Comparison of ENCODE assay signal across 16 mouse cellular contexts in the genomic region with DNA sequence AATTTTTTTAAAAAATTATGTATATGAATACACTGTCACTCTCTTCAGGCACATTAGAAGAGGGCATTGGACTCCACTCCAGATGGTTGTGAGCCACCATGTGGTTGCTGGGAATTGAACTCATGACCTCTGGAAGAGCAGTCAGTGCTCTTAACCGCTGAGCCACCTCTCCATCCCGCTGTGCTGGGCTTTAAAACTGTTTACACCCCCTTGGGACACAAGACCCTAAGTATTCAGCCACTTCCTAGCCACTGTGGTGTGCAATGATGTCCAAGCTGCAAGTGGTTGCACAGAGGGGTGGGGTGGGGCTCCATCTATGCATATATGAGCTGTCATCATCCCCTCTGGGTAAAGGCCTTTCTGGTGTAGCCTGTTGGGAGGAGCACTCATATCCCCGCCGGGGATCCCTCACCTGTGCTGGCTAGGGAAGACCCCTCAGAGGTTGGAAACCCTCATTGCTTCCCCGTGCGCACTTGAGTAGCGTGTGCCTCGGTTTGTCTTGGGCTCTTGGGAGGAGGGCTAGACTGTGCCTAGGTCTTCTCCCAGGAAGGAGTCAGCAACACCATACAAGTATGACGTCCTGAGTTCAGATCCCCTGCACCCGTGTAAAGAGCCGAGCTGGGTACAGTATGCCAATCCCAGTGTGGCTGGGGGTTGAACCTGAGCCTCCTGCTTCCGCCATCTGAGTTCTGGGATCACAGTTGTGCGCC. TPM values are rescaled to one million over a fixed set of nuclear protein-coding genes. Genes with fewer than 3 reads are reported as not detected.
DNase-seq lines count a peak whose midpoint lies in the region; ATAC-seq and TF ChIP-seq lines count a peak whose summit lies in the region.
"Had no signal": no experiment of that assay in that cellular context is flagged by ENCODE, and none has a peak within 500 bp of the region (broad histone marks: within the 10 kb centered on the region; RNA-seq: fewer than 3 reads in every experiment).

No protein-coding gene starts in this region.

- H3K4me1 ChIP-seq in embryonic facial prominence, embryonic 14.5 days (ENCODE audit: control insufficient read depth, insufficient read depth, low read length): no peaks in the 10 kb centered on the region
- H3K4me1 ChIP-seq in embryonic facial prominence, embryonic 10.5 days: peaks cover 16% of the 10 kb centered on the region
- H3K4me1 ChIP-seq in hindbrain, embryonic 15.5 days (replicated peaks): peaks cover 9% of the 10 kb centered on the region
- H3K4me1 ChIP-seq in hindbrain, embryonic 14.5 days (replicated peaks; ENCODE audit: control insufficient read depth, insufficient read depth, low read length): no peaks in the 10 kb centered on the region
- H3K4me1 ChIP-seq in testis, adult 2 months (ENCODE audit: control insufficient read depth, insufficient read depth, low read length): peaks cover 5% of the 10 kb centered on the region

- 0 out of 2 replicates have a peak, but pooled peaks have one; percentile 10 for TF ChIP-seq CTCF in testis, adult 2 months (IDR thresholded peaks at IDR 0.05; ENCODE audit: control insufficient read depth, insufficient read depth, insufficient replicate concordance, low read depth, low read length)

- 83% methylated on average over 13 of the region's 13 CpGs for WGBS in embryonic facial prominence, embryonic 14.5 days
- 82% methylated on average over 13 of the region's 13 CpGs for WGBS in embryonic facial prominence, embryonic 10.5 days
- 81% methylated on average over 13 of the region's 13 CpGs for WGBS in hindbrain, embryonic 15.5 days
- 78% methylated on average over 13 of the region's 13 CpGs for WGBS in hindbrain, embryonic 14.5 days

- no peak overlapping the region for H3K4me2 ChIP-seq in embryonic facial prominence, embryonic 14.5 days (ENCODE audit: low read depth, low read length)
- H3K4me2 ChIP-seq in hindbrain, embryonic 15.5 days: no peak overlapping the region
- H3K4me2 ChIP-seq in hindbrain, embryonic 14.5 days (replicated peaks): no peak overlapping the region
- H3K4me2 ChIP-seq: forebrain, embryonic 12.5 days; liver, embryonic 13.5 days; neural tube, embryonic 13.5 days had no signal

- no peak for DNase-seq in embryonic facial prominence, embryonic 14.5 days (ENCODE audit: low spot score)
- no peak for DNase-seq in embryonic facial prominence, embryonic 10.5 days (ENCODE audit: low spot score)
- no peak for DNase-seq in hindbrain, embryonic 14.5 days (ENCODE audit: low spot score)
- no peak for DNase-seq in testis, postnatal 10 days (ENCODE audit: low spot score)
- DNase-seq in layer of hippocampus, postnatal 10 days (ENCODE audit: low spot score in 2 of 2): no peak
- DNase-seq: cerebellum, adult 11 months; gastrocnemius, postnatal 14 days; kidney, adult 11 months; liver, embryonic 13.5 days; thymus, postnatal 25 days had no signal

- no peak overlapping the region for H3K4me3 ChIP-seq in embryonic facial prominence, embryonic 14.5 days (ENCODE audit: low read depth, low read length)
- H3K4me3 ChIP-seq in embryonic facial prominence, embryonic 10.5 days: no peak overlapping the region
- no peak overlapping the region for H3K4me3 ChIP-seq in hindbrain, embryonic 15.5 days
- no peak overlapping the region for H3K4me3 ChIP-seq in hindbrain, embryonic 14.5 days (replicated peaks; ENCODE audit: low read length)
- no peak overlapping the region for H3K4me3 ChIP-seq in testis, adult 2 months (ENCODE audit: control insufficient read depth, low read depth, low read length)
- H3K4me3 ChIP-seq: forebrain, embryonic 12.5 days; liver, embryonic 13.5 days; megakaryocyte, embryonic 14.5 days; neural tube, embryonic 13.5 days had no signal

- 0 out of 2 replicates have a peak, but pooled peaks cover 5% of the 10 kb centered on the region for H3K9me3 ChIP-seq in embryonic facial prominence, embryonic 14.5 days (ENCODE audit: control insufficient read depth, low read length)
- H3K9me3 ChIP-seq in embryonic facial prominence, embryonic 10.5 days: no peaks in the 10 kb centered on the region
- H3K9me3 ChIP-seq in hindbrain, embryonic 15.5 days: no peaks in the 10 kb centered on the region
- no peaks in the 10 kb centered on the region for H3K9me3 ChIP-seq in hindbrain, embryonic 14.5 days (ENCODE audit: control insufficient read depth, low read length)
- H3K9me3 ChIP-seq: neural tube, embryonic 13.5 days had no signal

- no peak for TF ChIP-seq POLR2A in testis, adult 2 months (IDR thresholded peaks at IDR 0.05; ENCODE audit: control insufficient read depth, low read depth, low read length)

- H3K36me3 ChIP-seq in embryonic facial prominence, embryonic 14.5 days (ENCODE audit: control insufficient read depth, insufficient read depth, low read length): peaks cover 25% of the 10 kb centered on the region
- peaks cover 27% of the 10 kb centered on the region for H3K36me3 ChIP-seq in embryonic facial prominence, embryonic 10.5 days (replicated peaks)
- H3K36me3 ChIP-seq in hindbrain, embryonic 15.5 days: peaks cover 22% of the 10 kb centered on the region
- peaks cover 26% of the 10 kb centered on the region for H3K36me3 ChIP-seq in hindbrain, embryonic 14.5 days (replicated peaks; ENCODE audit: control insufficient read depth, insufficient read depth)
- H3K36me3 ChIP-seq in testis, adult 2 months (ENCODE audit: control insufficient read depth, insufficient read depth, low read length): no peaks in the 10 kb centered on the region

- no peak overlapping the region for H3K27ac ChIP-seq in embryonic facial prominence, embryonic 14.5 days (replicated peaks; ENCODE audit: low read depth, low read length)
- H3K27ac ChIP-seq in embryonic facial prominence, embryonic 10.5 days (replicated peaks): no peak overlapping the region
- no peak overlapping the region for H3K27ac ChIP-seq in hindbrain, embryonic 15.5 days (replicated peaks)
- H3K27ac ChIP-seq in hindbrain, embryonic 14.5 days: no peak overlapping the region
- H3K27ac ChIP-seq in testis, adult 2 months (ENCODE audit: control insufficient read depth, insufficient read depth, low read depth, low read length): no peak overlapping the region
- H3K27ac ChIP-seq: forebrain, embryonic 12.5 days; hindbrain, postnatal 0 days; liver, embryonic 13.5 days; neural tube, embryonic 13.5 days had no signal

- ATAC-seq in embryonic facial prominence, embryonic 14.5 days (ENCODE audit: low read depth): 0 out of 2 replicates have a peak, but pooled peaks have one; percentile 21
- 0 out of 2 replicates have a peak, but pooled peaks have one; percentile 16 for ATAC-seq in hindbrain, embryonic 15.5 days (ENCODE audit: low FRiP score, low read depth)
- no peak for ATAC-seq in hindbrain, embryonic 14.5 days (ENCODE audit: low FRiP score)
- ATAC-seq: hindbrain, postnatal 0 days had no signal

- no peak overlapping the region for H3K9ac ChIP-seq in embryonic facial prominence, embryonic 14.5 days (ENCODE audit: low read depth, low read length)
- H3K9ac ChIP-seq in hindbrain, embryonic 15.5 days: no peak overlapping the region
- no peak overlapping the region for H3K9ac ChIP-seq in hindbrain, embryonic 14.5 days
- H3K9ac ChIP-seq: forebrain, embryonic 12.5 days; liver, embryonic 13.5 days; neural tube, embryonic 13.5 days had no signal

- H3K27me3 ChIP-seq in embryonic facial prominence, embryonic 14.5 days (replicated peaks; ENCODE audit: control insufficient read depth, insufficient read depth, low read length): no peaks in the 10 kb centered on the region; the same call in 1 of the 2 replicates
- H3K27me3 ChIP-seq in embryonic facial prominence, embryonic 10.5 days (replicated peaks; ENCODE audit: low read depth, poor library complexity, severe bottlenecking): peaks cover 24% of the 10 kb centered on the region
- 0 out of 2 replicates have a peak, but pooled peaks cover 3% of the 10 kb centered on the region for H3K27me3 ChIP-seq in hindbrain, embryonic 15.5 days
- H3K27me3 ChIP-seq in hindbrain, embryonic 14.5 days (ENCODE audit: control insufficient read depth, insufficient read depth, low read length): 0 out of 2 replicates have a peak, but pooled peaks cover 3% of the 10 kb centered on the region
- no peaks in the 10 kb centered on the region for H3K27me3 ChIP-seq in testis, adult 2 months (ENCODE audit: control insufficient read depth, insufficient read depth, low read length)

RNA-seq across cellular contexts. Expression of a gene that starts 4.0 kb away (rescaled TPM):
- polyA plus RNA-seq in embryonic facial prominence, embryonic 14.5 days (2014; fragmentation: Nextera tagmentation; extraction: Ambion mirVana): 1.7 and 2.3 TPM in 2 replicates
- polyA plus RNA-seq in embryonic facial prominence, embryonic 10.5 days (2016; fragmentation: Nextera tagmentation; extraction: Ambion mirVana): 1.7 and 2.0 TPM in 2 replicates
- 2.7 and 3.8 TPM in 2 replicates for polyA plus RNA-seq in hindbrain, embryonic 15.5 days (2015; fragmentation: Nextera tagmentation; extraction: Ambion mirVana)
- polyA plus RNA-seq in hindbrain, embryonic 14.5 days (2014; fragmentation: Nextera tagmentation; extraction: Ambion mirVana): 3.1 and 3.2 TPM in 2 replicates
- 9.5 and 16.2 TPM in 2 replicates for polyA plus RNA-seq in testis, adult 2 months (2012; rRNA removed)
- total RNA-seq in layer of hippocampus, postnatal 10 days (2021): 1 to 10 TPM; 3.5 to 3.6 TPM

RNA-seq across cellular contexts. Expression of a gene that starts 19.8 kb away (rescaled TPM):
- polyA plus RNA-seq in embryonic facial prominence, embryonic 14.5 days (2014; fragmentation: Nextera tagmentation; extraction: Ambion mirVana): 29.7 and 30.2 TPM in 2 replicates
- polyA plus RNA-seq in embryonic facial prominence, embryonic 10.5 days (2016; fragmentation: Nextera tagmentation; extraction: Ambion mirVana): 46.4 and 49.4 TPM in 2 replicates
- 38.5 and 41.8 TPM in 2 replicates for polyA plus RNA-seq in hindbrain, embryonic 15.5 days (2015; fragmentation: Nextera tagmentation; extraction: Ambion mirVana)
- 34.1 and 36.6 TPM in 2 replicates for polyA plus RNA-seq in hindbrain, embryonic 14.5 days (2014; fragmentation: Nextera tagmentation; extraction: Ambion mirVana)
- polyA plus RNA-seq in testis, adult 2 months (2012; rRNA removed): 13.6 and 14.5 TPM in 2 replicates
- 10 to 100 TPM; 36.2 to 37.8 TPM for total RNA-seq in layer of hippocampus, postnatal 10 days (2021)

RNA-seq across cellular contexts. Expression of a gene that starts 32.1 kb away (rescaled TPM):
- 3.6 and 4.2 TPM in 2 replicates for polyA plus RNA-seq in embryonic facial prominence, embryonic 14.5 days (2014; fragmentation: Nextera tagmentation; extraction: Ambion mirVana)
- polyA plus RNA-seq in embryonic facial prominence, embryonic 10.5 days (2016; fragmentation: Nextera tagmentation; extraction: Ambion mirVana): 5.2 and 6.2 TPM in 2 replicates
- polyA plus RNA-seq in hindbrain, embryonic 15.5 days (2015; fragmentation: Nextera tagmentation; extraction: Ambion mirVana): 8.2 and 8.8 TPM in 2 replicates
- polyA plus RNA-seq in hindbrain, embryonic 14.5 days (2014; fragmentation: Nextera tagmentation; extraction: Ambion mirVana): 3.4 and 3.6 TPM in 2 replicates
- polyA plus RNA-seq in testis, adult 2 months (2012; rRNA removed): 11.1 and 12.9 TPM in 2 replicates
- total RNA-seq in layer of hippocampus, postnatal 10 days (2021): 100 to 1,000 TPM; 183 to 198 TPM

RNA-seq across cellular contexts. Expression of a gene that starts 42.4 kb away (rescaled TPM):
- polyA plus RNA-seq in embryonic facial prominence, embryonic 14.5 days (2014; fragmentation: Nextera tagmentation; extraction: Ambion mirVana): 0.37 and 0.60 TPM in 2 replicates
- polyA plus RNA-seq in embryonic facial prominence, embryonic 10.5 days (2016; fragmentation: Nextera tagmentation; extraction: Ambion mirVana): 1.4 and 1.6 TPM in 2 replicates
- polyA plus RNA-seq in hindbrain, embryonic 15.5 days (2015; fragmentation: Nextera tagmentation; extraction: Ambion mirVana): 2.1 TPM in 2 replicates
- 0.62 and 1.1 TPM in 2 replicates for polyA plus RNA-seq in hindbrain, embryonic 14.5 days (2014; fragmentation: Nextera tagmentation; extraction: Ambion mirVana)
- polyA plus RNA-seq in testis, adult 2 months (2012; rRNA removed): 20.9 and 24.3 TPM in 2 replicates
- 1 to 10 TPM; 3.0 to 4.1 TPM for total RNA-seq in layer of hippocampus, postnatal 10 days (2021)

RNA-seq across cellular contexts. Expression of a gene that starts 58.8 kb away (rescaled TPM):
- polyA plus RNA-seq in embryonic facial prominence, embryonic 14.5 days (2014; fragmentation: Nextera tagmentation; extraction: Ambion mirVana): 130 and 131 TPM in 2 replicates
- 178 and 189 TPM in 2 replicates for polyA plus RNA-seq in embryonic facial prominence, embryonic 10.5 days (2016; fragmentation: Nextera tagmentation; extraction: Ambion mirVana)
- 116 and 118 TPM in 2 replicates for polyA plus RNA-seq in hindbrain, embryonic 15.5 days (2015; fragmentation: Nextera tagmentation; extraction: Ambion mirVana)
- 104 and 110 TPM in 2 replicates for polyA plus RNA-seq in hindbrain, embryonic 14.5 days (2014; fragmentation: Nextera tagmentation; extraction: Ambion mirVana)
- 135 and 140 TPM in 2 replicates for polyA plus RNA-seq in testis, adult 2 months (2012; rRNA removed)
- total RNA-seq in layer of hippocampus, postnatal 10 days (2021): 100 to 1,000 TPM in 1 of 2 experiments, 10 to 100 TPM in 1; 94.1 to 100 TPM
